Mouse (Mus musculus): Measurements from ENCODE around the gene Bora. TPM values are rescaled to one million over a fixed set of nuclear protein-coding genes. Genes with fewer than 3 reads are reported as not detected.
"Not testable (repeated sequence)": the region's sequence is repeated elsewhere in the genome, so short reads cannot be mapped to it uniquely, and the experiment has no call there.

The Bora gene
- polyA plus RNA-seq (2016; fragmentation: Nextera tagmentation; extraction: Ambion mirVana): 65.4 and 65.9 TPM in 2 replicates

DNA sequence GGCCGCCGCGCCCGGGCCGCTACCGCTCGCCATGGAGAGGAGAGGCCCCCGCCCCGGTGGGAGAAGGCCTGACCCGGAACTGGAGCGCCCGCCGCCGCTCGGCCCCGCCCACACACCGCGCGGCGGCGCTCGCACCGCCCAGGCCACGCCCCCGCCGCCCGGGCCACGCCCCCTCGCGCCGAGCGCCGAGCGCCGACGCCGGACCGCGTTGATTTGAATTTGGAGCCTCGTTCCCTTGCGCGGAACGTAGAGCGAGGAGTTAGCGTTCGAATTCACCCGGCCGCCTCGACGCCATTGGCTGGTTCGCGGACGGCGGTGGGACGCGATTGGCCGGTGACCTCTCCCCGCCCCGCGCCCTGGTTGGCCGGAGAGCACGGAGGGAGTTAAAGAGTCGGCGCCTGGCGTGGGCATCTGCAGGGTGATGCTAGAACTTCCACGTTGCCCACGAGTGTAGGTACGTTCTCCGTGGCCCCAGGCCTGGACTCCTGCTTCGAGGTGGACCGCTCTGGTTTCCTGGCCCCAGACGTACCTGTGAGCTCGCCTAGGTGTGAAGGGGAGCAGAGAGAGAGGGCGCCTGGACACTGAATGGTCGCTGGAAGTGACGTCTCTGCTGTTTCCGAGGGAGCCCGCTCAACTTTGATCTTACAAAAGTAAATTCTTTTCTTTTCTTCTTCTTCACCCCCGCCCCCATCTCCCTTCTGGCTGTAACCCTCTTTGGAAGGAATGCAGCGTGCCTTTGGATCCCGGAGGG, at the start of gene Bora, which contains the start of gene Mzt1:
Gene Bora, plus strand, starts transcription at position 192 of the 751 bp plus-strand sequence.
Gene Mzt1, minus strand, starts transcription at position 104 of the 751 bp plus-strand sequence.
- Histone ChIP-seq H3K36me3 (peaks cover 8% of the 10 kb centered on the region; the same call in 1 of the 2 replicates), H3K9me3 (no peaks in the 10 kb centered on the region), H3K4me1 (peaks cover 20% of the 10 kb centered on the region), H3K4me3 (peak within 1 kb of the TSS; percentile 97), H3K27me3 (no peaks in the 10 kb centered on the region), H3K4me2 (replicated peaks) (peak within 1 kb of the TSS; percentile 71), H3K9ac (replicated peaks) (peak within 1 kb of the TSS; percentile 97), H3K27ac (replicated peaks) (peak within 1 kb of the TSS; percentile 88)
- WGBS: under 1% methylated on average over 76 of the region's 81 CpGs
- ATAC-seq (ENCODE audit: low FRiP score, low read depth): peak; percentile 96

DNA sequence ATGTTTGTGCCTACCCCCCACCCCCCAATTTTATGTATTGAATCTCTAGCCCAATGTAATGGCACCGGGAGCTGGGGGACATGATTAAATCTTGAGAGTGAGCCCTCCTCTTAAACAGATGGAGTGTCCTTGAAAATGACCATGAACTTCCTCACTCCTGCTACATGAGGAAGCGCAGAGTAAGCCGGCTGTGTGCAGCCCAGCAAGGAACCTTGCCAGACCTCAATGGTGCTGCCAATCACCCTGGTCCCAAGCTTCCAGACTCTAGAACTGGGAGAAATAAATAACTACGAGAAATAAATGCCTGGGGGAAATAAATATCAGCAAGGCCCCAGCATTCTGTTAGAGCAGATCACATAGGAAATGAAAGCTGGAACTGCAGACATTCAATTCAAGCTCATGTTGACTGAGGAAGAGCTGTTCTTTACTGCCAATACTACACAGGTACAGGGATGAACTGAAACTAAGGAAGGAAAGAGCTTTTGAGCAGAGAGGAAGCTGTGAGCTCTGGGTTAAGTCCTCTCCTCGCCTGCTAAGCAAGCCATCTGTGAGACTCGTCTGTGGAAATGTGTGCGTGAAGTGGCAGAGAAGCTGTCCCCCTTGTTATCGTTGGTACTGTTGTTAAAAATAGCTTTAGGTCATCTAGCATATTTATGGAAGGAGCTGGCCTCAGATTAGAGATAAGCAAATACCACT, 35.6 kb upstream of the Bora start:
- H3K9me3 ChIP-seq: no peaks in the 10 kb centered on the region
- H3K27ac ChIP-seq (replicated peaks): no peak overlapping the region
- no peaks in the 10 kb centered on the region for H3K4me1 ChIP-seq
- H3K36me3 ChIP-seq: no peaks in the 10 kb centered on the region
- no peak for ATAC-seq (ENCODE audit: low FRiP score, low read depth)
- no peak overlapping the region for H3K4me2 ChIP-seq (replicated peaks)
- H3K27me3 ChIP-seq: no peaks in the 10 kb centered on the region
- H3K4me3 ChIP-seq: no peak overlapping the region
- no peak overlapping the region for H3K9ac ChIP-seq (replicated peaks)
- 76% methylated on average over 8 of the region's 8 CpGs for WGBS

GRCm38 (mm10) chr14:99010920-99011313, 35.1 kb upstream of the Bora start:
- no peaks in the 10 kb centered on the region for H3K36me3 ChIP-seq
- H3K4me3 ChIP-seq: no peak overlapping the region
- WGBS: 71% methylated on average over 2 of the region's 2 CpGs
- H3K4me2 ChIP-seq (replicated peaks): no peak overlapping the region
- no peak for ATAC-seq (ENCODE audit: low FRiP score, low read depth)
- no peaks in the 10 kb centered on the region for H3K4me1 ChIP-seq
- H3K9me3 ChIP-seq: no peaks in the 10 kb centered on the region
- H3K27me3 ChIP-seq: no peaks in the 10 kb centered on the region
- no peak overlapping the region for H3K27ac ChIP-seq (replicated peaks)
- H3K9ac ChIP-seq (replicated peaks): no peak overlapping the region

DNA sequence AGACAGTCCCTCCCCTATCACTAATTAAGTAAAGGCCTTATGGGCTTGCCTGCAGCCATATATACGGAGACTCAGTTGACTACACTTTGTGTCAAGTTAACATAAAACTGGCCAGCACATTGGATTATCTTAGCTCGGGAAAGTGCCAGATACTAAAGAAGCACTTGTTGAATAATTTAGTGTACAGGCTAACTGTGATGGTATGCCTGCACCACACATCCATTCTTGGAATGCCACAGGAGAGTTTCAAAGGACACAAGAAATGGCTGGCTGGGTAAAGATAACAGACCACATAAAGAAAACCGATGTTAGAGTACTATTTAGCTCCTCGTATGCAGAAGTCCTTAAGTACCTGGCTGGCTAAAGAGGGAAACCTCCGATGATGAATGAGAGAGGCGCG, 27.3 kb upstream of the Bora start:
- Histone ChIP-seq H3K4me1 (0 out of 2 replicates have a peak, but pooled peaks cover 4% of the 10 kb centered on the region), H3K4me3 (no peak overlapping the region), H3K4me2 (replicated peaks) (no peak overlapping the region), H3K27me3 (no peaks in the 10 kb centered on the region), H3K9ac (replicated peaks) (no peak overlapping the region), H3K36me3 (no peaks in the 10 kb centered on the region), H3K9me3 (no peaks in the 10 kb centered on the region), H3K27ac (replicated peaks) (no peak overlapping the region)
- ATAC-seq (ENCODE audit: low FRiP score, low read depth): no peak
- WGBS: 91% methylated on average over 7 of the region's 7 CpGs

GRCm38 (mm10) chr14:99019136-99019808, 26.8 kb upstream of the Bora start:
- no peaks in the 10 kb centered on the region for H3K9me3 ChIP-seq
- ATAC-seq (ENCODE audit: low FRiP score, low read depth): no peak
- no peaks in the 10 kb centered on the region for H3K27me3 ChIP-seq
- H3K27ac ChIP-seq (replicated peaks): no peak overlapping the region
- H3K4me2 ChIP-seq (replicated peaks): no peak overlapping the region
- H3K9ac ChIP-seq (replicated peaks): no peak overlapping the region
- 68% methylated on average over 10 of the region's 10 CpGs for WGBS
- H3K4me3 ChIP-seq: no peak overlapping the region
- H3K36me3 ChIP-seq: no peaks in the 10 kb centered on the region
- H3K4me1 ChIP-seq: 0 out of 2 replicates have a peak, but pooled peaks cover 4% of the 10 kb centered on the region

GRCm38 (mm10) chr14:99022346-99023086, 23.5 kb upstream of the Bora start:
- Histone ChIP-seq H3K27ac (replicated peaks) (no peak overlapping the region), H3K4me2 (replicated peaks) (peak overlapping the region; percentile 47), H3K9me3 (no peaks in the 10 kb centered on the region), H3K27me3 (no peaks in the 10 kb centered on the region), H3K9ac (replicated peaks) (no peak overlapping the region; the same call in 1 of the 2 replicates), H3K4me3 (peak overlapping the region; percentile 33), H3K4me1 (0 out of 2 replicates have a peak, but pooled peaks cover 4% of the 10 kb centered on the region), H3K36me3 (no peaks in the 10 kb centered on the region)
- 38% methylated on average over 12 of the region's 12 CpGs for WGBS
- 0 out of 2 replicates have a peak, but pooled peaks have one; percentile 24 for ATAC-seq (ENCODE audit: low FRiP score, low read depth)

DNA sequence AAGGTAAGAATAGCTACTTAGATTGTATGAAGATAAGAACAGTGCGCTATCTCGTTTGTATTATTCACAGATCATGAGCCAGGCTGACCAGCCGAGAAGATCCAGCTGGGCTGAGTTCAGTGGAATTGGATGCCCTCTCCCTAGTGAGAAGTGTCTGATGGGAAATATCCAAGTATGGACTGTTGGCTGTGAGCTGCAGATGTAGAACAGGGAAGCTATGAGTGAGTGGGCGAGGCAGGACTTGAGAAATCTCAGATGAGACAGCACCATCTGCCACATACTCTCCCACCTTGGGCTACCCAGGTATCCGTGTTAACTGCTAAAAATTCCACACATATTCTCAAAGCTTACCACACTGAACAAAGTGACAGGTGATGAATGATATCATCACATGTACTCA, 16.0 kb upstream of the Bora start:
- ATAC-seq (ENCODE audit: low FRiP score, low read depth): no peak
- H3K27me3 ChIP-seq: no peaks in the 10 kb centered on the region

GRCm38 (mm10) chr14:99031337-99031873, 14.6 kb upstream of the Bora start:
- Histone ChIP-seq H3K36me3 (peaks cover 20% of the 10 kb centered on the region), H3K4me1 (no peaks in the 10 kb centered on the region), H3K9ac (replicated peaks) (no peak overlapping the region), H3K4me2 (replicated peaks) (no peak overlapping the region), H3K9me3 (no peaks in the 10 kb centered on the region), H3K27ac (replicated peaks) (no peak overlapping the region), H3K4me3 (no peak overlapping the region), H3K27me3 (no peaks in the 10 kb centered on the region)
- ATAC-seq (ENCODE audit: low FRiP score, low read depth): peak; percentile 48; the same call in 1 of the 2 replicates
- WGBS: 84% methylated on average over 5 of the region's 5 CpGs

More for the DNA sequence above, 16.0 kb upstream of the Bora start:
- Histone ChIP-seq H3K36me3 (peaks cover 15% of the 10 kb centered on the region; the same call in 1 of the 2 replicates), H3K9ac (replicated peaks) (no peak overlapping the region), H3K27ac (replicated peaks) (no peak overlapping the region), H3K4me3 (no peak overlapping the region), H3K9me3 (no peaks in the 10 kb centered on the region), H3K4me1 (no peaks in the 10 kb centered on the region), H3K4me2 (replicated peaks) (no peak overlapping the region)
- 77% methylated on average over 5 of the region's 5 CpGs for WGBS

GRCm38 (mm10) chr14:99032596-99032995, 13.4 kb upstream of the Bora start:
- ATAC-seq (ENCODE audit: low FRiP score, low read depth): no peak
- peaks cover 24% of the 10 kb centered on the region for H3K36me3 ChIP-seq
- no peak overlapping the region for H3K27ac ChIP-seq (replicated peaks)
- H3K9me3 ChIP-seq: no peaks in the 10 kb centered on the region
- WGBS: 83% methylated on average over 5 of the region's 5 CpGs
- H3K4me3 ChIP-seq: no peak overlapping the region
- H3K4me1 ChIP-seq: no peaks in the 10 kb centered on the region
- H3K9ac ChIP-seq (replicated peaks): no peak overlapping the region
- H3K4me2 ChIP-seq (replicated peaks): no peak overlapping the region
- H3K27me3 ChIP-seq: no peaks in the 10 kb centered on the region

GRCm38 (mm10) chr14:99034851-99035250, 11.2 kb upstream of the Bora start:
- H3K9ac ChIP-seq (replicated peaks); H3K4me1 ChIP-seq; H3K27me3 ChIP-seq; H3K27ac ChIP-seq (replicated peaks); ATAC-seq (ENCODE audit: low FRiP score, low read depth); H3K9me3 ChIP-seq; H3K4me2 ChIP-seq (replicated peaks); H3K4me3 ChIP-seq: not testable (repeated sequence)
- 97% methylated on average over 8 of the region's 8 CpGs for WGBS
- H3K36me3 ChIP-seq: peaks cover 38% of the 10 kb centered on the region

DNA sequence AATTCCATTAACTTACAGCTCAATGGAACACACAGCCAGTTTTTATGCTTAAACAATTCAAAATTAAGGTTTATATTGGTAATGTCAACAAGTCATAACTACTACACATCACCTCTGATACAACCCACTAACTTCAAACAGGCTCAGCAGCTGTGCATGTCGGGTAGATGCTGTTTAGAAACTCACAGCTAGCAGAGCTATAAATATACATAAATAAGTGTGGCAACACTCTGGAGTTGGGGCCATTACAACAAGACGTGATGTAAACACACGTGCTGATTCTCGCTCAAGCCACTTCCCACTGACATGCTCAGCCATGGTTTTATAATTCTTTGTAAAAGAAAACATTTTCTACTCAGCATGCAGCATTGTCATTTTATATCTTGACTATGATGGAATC, 10.0 kb upstream of the Bora start:
- Histone ChIP-seq H3K9me3 (no peaks in the 10 kb centered on the region), H3K4me1 (no peaks in the 10 kb centered on the region), H3K27me3 (no peaks in the 10 kb centered on the region), H3K4me2 (replicated peaks) (no peak overlapping the region), H3K27ac (replicated peaks) (no peak overlapping the region), H3K4me3 (no peak overlapping the region), H3K36me3 (peaks cover 38% of the 10 kb centered on the region), H3K9ac (replicated peaks) (no peak overlapping the region)
- ATAC-seq (ENCODE audit: low FRiP score, low read depth): no peak
- WGBS: 87% methylated on average over 4 of the region's 4 CpGs
